Mouse (Mus musculus): Measurements from ENCODE around the gene Itga11. TPM values are rescaled to one million over a fixed set of nuclear protein-coding genes. Genes with fewer than 3 reads are reported as not detected.

Itga11 gene
- not detected for polyA plus RNA-seq (2017; shearing (Covaris generic))

DNA sequence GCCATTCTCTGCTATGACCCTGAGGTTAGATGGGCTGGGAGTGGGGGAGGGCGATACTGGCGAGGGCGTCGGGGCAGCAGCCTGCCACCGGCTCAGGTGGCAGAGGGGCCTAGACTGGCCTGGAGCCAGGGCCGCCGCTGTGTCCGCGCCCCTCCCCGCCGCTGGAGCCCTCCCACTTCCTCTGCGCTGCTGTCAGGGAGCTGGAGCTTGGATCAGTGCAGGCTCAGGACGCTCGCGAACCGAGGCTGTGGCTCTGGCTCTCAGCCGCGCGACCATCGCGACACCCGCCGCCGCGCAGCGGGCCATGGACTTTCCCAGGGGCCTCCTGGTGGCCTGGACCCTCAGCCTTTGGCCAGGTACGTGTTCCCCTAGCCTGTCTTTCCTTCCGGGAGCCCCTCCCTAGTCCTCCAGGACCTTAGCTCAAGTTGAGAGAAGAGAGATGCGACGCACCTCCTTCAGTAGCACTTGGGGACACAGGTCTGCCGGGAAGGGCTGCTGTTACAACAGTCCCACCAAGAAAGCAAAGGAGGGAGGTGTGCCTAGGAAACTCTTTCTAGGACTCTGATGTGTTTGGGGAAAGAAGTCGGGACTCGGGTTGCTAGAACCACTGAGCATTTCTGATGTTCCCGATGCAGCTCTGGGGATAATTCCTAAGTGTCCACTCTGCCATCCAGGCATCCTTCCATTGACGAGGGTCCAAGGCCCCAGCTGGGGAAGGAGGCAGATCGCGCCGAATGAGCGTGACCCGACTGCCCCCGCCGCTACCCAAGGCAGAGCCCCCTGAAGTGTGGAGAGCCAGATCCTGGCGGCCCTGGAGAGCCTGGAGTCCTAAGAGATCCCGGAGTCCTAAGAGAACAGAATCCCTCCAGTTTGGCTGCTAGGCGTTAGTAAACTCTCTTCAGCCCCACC, at the start of gene Itga11:
TSS of gene Itga11 (plus strand) at position 186 of the 909 bp plus-strand sequence.

DNA sequence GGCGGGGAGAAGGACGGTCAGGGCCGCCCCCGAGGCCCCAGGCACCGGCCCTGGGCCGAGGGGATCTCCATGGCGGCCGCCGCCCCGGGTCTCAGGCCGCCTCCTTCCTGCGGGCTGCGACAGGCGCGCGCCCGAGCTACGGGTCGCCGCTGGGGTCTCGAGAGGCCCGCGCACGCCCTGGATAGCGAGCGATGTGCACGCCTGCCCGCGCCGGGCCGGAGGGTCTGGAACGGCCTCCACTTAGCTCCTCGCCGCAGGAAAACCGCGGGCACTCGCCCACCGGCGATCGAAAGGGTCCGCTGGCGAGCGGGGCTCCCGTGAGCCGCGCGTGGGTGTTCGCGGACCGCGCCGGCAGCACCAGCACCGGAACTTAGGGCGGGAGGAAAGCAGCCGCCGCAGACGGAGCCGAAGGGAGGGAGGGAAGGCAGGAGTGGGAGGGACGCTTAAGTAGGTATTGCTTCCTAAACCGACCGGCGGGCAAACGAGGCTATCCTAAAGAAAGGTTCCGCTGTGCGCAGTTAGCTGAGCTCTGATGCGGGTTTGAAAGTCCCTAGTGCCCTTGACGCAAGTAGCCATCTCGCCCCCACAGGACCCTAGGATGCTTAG, 134.0 kb downstream of the Itga11 start, which contains the start of gene Fem1b:
TSS of gene Fem1b (minus strand) at position 419 of the 606 bp plus-strand sequence.

Other genes with a start within 250 kb of the Itga11 start
- 7.9 TPM for gene Coro2b, start 140.8 kb upstream of the Itga11 start, polyA plus RNA-seq (2017; shearing (Covaris generic))
- 5.7 TPM for gene Fem1b, start 134.1 kb downstream of the Itga11 start, polyA plus RNA-seq (2017; shearing (Covaris generic))
- gene Cln6, start 161.0 kb downstream of the Itga11 start, polyA plus RNA-seq (2017; shearing (Covaris generic)): 4.7 TPM
- gene Calml4, start 180.3 kb downstream of the Itga11 start, polyA plus RNA-seq (2017; shearing (Covaris generic)): not detected